Mouse (Mus musculus): ENCODE measurements around the gene Ap3b1. TPM values are rescaled to one million over a fixed set of nuclear protein-coding genes. Genes with fewer than 3 reads are reported as not detected.
"Not testable (repeated sequence)": the region's sequence is repeated elsewhere in the genome, so short reads cannot be mapped to it uniquely, and the experiment has no call there.

Gene Ap3b1
- polyA plus RNA-seq (2014; fragmentation: Nextera tagmentation; extraction: Ambion mirVana) = 19.6 and 28.4 TPM in 2 replicates

DNA sequence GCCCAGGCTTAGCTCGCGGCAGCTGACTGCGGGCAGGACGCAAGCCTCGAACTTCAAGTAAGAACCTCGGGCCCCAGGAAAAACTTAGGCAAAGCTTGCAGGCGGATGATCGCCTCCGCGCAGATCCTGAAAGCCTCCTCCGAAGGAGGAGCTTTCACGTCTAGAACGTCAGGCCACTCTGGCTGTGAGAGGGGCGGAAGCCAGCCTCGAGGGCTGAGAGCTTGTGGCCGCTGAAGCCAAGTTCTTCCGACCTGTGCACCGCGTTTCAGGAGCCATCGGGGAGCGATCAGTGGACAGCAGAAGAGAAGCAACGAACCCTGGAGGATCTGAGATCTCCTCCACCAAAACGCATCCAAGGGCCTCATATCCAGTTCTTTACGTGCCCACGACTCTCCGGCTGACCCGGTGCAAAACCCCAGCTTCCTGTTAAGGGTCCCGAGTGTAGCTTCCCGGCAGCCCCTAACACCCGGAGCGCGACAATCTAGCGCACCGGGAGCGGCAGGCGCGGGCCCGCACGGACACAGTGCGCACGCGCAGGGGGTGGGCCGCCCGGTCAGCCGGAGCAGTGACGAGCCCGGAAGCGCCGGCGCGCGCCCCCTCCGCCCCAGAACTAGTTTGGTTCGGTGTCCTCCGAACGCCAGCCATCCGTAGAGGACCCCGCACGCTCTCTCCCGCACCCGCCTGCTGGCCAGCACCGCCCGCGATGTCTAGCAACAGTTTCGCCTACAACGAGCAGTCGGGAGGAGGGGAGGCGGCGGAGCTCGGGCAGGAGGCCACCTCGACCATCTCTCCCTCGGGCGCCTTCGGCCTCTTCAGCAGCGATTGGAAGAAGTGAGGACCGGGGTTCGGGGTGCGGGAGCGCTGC is at the start of gene Ap3b1:
TSS of gene Ap3b1 (plus strand) at position 560 of the 865 bp plus-strand sequence.
- WGBS = under 1% methylated on average over 79 of the region's 79 CpGs
- peak within 1 kb of the TSS; percentile 84 for H3K4me2 ChIP-seq (ENCODE audit: low read length)
- H3K4me1 ChIP-seq (ENCODE audit: control insufficient read depth, insufficient read depth, low read length) = peaks cover 17% of the 10 kb centered on the region
- no peaks in the 10 kb centered on the region for H3K27me3 ChIP-seq (ENCODE audit: control insufficient read depth, insufficient read depth, low read length)
- no peaks in the 10 kb centered on the region for H3K9me3 ChIP-seq (ENCODE audit: control insufficient read depth, low read length)
- peak; percentile 95 for ATAC-seq (ENCODE audit: low FRiP score, low TSS enrichment)
- peak within 1 kb of the TSS; percentile 87 for H3K4me3 ChIP-seq (replicated peaks; ENCODE audit: low read depth, low read length)
- peak; percentile 96 for DNase-seq
- H3K9ac ChIP-seq (replicated peaks; ENCODE audit: low read length) = peak within 1 kb of the TSS; percentile 72
- peak within 1 kb of the TSS; percentile 84 for H3K27ac ChIP-seq (replicated peaks; ENCODE audit: low read depth, low read length)
- H3K36me3 ChIP-seq (ENCODE audit: control insufficient read depth, insufficient read depth, low read length) = no peaks in the 10 kb centered on the region

DNA sequence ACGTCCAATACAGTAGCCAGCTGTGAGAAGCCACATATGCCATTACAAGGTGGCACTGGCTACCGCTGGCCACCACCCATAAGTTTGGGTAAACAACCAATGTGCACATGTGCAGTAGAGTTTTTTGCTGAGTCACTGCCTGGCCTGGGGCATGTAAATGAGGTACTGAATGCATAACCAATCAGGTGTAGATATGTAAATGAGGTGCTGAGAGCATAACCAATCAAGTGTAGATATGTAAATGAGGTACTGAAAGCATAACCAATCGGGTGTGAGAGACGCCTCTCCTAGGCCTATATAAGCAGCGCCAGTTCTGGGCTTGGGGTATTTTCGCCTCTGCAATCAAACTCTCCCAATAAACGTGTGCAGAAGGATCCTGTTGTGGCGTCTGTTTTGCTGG is 45.9 kb upstream of the Ap3b1 start:
- not testable (repeated sequence) for H3K4me1 ChIP-seq (ENCODE audit: control insufficient read depth, insufficient read depth, low read length); ATAC-seq (ENCODE audit: low FRiP score, low TSS enrichment); H3K27me3 ChIP-seq (ENCODE audit: control insufficient read depth, insufficient read depth, low read length); H3K36me3 ChIP-seq (ENCODE audit: control insufficient read depth, insufficient read depth, low read length); H3K9me3 ChIP-seq (ENCODE audit: control insufficient read depth, low read length); H3K4me3 ChIP-seq (replicated peaks; ENCODE audit: low read depth, low read length); H3K4me2 ChIP-seq (ENCODE audit: low read length); H3K27ac ChIP-seq (replicated peaks; ENCODE audit: low read depth, low read length); DNase-seq; H3K9ac ChIP-seq (replicated peaks; ENCODE audit: low read length)
- WGBS = 95% methylated on average over 8 of the region's 8 CpGs

DNA sequence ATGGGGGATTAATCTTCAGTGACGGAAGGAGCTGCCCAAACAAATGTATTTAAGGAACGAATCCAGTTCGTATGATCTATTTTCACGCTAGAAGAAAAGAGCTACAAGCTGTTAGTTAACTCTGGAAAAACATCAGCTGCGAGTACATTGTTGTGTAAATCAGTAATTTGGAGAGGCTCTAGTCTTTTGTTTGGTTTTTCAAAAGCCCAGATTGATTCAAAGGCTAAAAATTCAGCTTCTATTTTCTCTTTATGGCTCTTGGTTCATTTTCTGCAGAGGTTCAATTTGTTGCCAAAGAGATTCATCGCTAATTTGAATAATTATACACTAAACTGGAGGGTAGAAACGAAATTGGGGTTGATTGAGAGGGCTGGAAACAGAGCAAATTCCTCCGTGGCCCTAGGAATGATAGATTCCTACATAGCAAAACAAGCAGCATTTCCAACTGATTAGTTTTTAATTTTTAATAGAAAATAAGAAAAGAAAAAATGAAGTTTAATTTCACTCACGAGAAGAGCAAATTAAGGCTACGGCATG is 41.7 kb upstream of the Ap3b1 start:
- Histone ChIP-seq H3K4me3 (replicated peaks; ENCODE audit: low read depth, low read length) (no peak overlapping the region), H3K9ac (replicated peaks; ENCODE audit: low read length) (no peak overlapping the region), H3K4me2 (ENCODE audit: low read length) (no peak overlapping the region), H3K9me3 (ENCODE audit: control insufficient read depth, low read length) (no peaks in the 10 kb centered on the region), H3K27ac (replicated peaks; ENCODE audit: low read depth, low read length) (no peak overlapping the region), H3K36me3 (ENCODE audit: control insufficient read depth, insufficient read depth, low read length) (no peaks in the 10 kb centered on the region), H3K4me1 (ENCODE audit: control insufficient read depth, insufficient read depth, low read length) (0 out of 2 replicates have a peak, but pooled peaks cover 10% of the 10 kb centered on the region), H3K27me3 (ENCODE audit: control insufficient read depth, insufficient read depth, low read length) (no peaks in the 10 kb centered on the region)
- peak; percentile 25 for DNase-seq
- WGBS = 28% methylated on average over 10 of the region's 10 CpGs
- ATAC-seq (ENCODE audit: low FRiP score, low TSS enrichment) = no peak

DNA sequence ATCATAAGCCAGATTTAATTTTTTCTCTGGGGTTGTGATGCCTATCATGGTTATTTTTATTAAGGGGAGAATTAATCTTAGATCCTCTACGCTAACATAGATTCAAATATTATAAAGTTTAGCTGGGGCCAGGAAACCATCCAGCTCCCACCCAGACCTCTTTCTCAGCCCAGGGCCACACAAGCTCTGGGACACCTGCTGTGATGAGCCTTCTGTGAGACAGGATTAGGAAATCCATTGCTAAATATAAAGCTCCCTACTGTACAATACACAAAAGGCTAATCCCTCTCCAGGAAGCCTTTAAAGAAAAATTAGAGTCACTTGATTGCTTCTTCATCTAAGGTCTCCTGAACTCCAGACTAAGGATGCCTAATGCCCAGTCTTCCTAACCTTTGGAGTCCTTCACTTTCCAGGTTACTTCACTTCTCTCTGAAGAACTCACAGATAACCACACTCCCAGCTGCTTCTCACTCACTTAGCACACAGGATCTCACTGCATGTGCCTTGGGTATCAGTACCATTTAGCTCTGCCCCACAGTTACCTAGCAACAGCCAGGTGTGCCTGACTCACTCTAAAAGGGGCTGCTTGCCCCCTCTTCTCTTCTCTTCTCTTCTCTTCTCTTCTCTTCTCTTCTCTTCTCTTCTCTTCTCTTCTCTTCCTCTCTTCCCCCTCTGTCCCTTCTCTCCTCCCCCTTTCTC is 37.5 kb upstream of the Ap3b1 start:
- Histone ChIP-seq H3K27ac (replicated peaks; ENCODE audit: low read depth, low read length) (no peak overlapping the region), H3K36me3 (ENCODE audit: control insufficient read depth, insufficient read depth, low read length) (no peaks in the 10 kb centered on the region), H3K9ac (replicated peaks; ENCODE audit: low read length) (no peak overlapping the region), H3K9me3 (ENCODE audit: control insufficient read depth, low read length) (peaks cover 13% of the 10 kb centered on the region; the same call in 1 of the 2 replicates), H3K27me3 (ENCODE audit: control insufficient read depth, insufficient read depth, low read length) (no peaks in the 10 kb centered on the region), H3K4me2 (ENCODE audit: low read length) (no peak overlapping the region), H3K4me3 (replicated peaks; ENCODE audit: low read depth, low read length) (no peak overlapping the region), H3K4me1 (ENCODE audit: control insufficient read depth, insufficient read depth, low read length) (0 out of 2 replicates have a peak, but pooled peaks cover 10% of the 10 kb centered on the region)
- DNase-seq = peak; percentile 43
- no peak for ATAC-seq (ENCODE audit: low FRiP score, low TSS enrichment)
- WGBS = 68% methylated on average over 1 of the region's 1 CpGs

DNA sequence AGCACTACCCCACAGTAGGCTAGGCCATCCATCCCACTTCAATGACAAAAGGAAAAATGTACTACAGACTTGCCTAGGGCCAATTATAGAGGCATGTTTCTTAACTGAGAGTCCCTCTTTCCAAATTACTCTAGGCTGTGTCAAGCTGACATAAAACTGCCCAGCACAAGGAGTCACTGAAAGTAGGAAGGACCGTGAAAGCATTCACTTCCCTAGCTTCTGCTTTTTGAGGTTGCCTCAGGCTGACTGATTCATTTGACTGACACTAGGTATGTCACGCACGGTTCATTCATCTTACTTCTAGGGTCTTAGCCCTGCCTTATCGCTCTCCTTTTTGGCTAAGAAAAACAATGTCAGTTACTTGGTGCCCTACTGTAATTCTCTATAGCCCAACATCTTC is 36.3 kb upstream of the Ap3b1 start:
- Histone ChIP-seq H3K4me3 (replicated peaks; ENCODE audit: low read depth, low read length) (no peak overlapping the region), H3K36me3 (ENCODE audit: control insufficient read depth, insufficient read depth, low read length) (no peaks in the 10 kb centered on the region), H3K9me3 (ENCODE audit: control insufficient read depth, low read length) (peaks cover 13% of the 10 kb centered on the region; the same call in 1 of the 2 replicates), H3K4me1 (ENCODE audit: control insufficient read depth, insufficient read depth, low read length) (0 out of 2 replicates have a peak, but pooled peaks cover under 1% of the 10 kb centered on the region), H3K27me3 (ENCODE audit: control insufficient read depth, insufficient read depth, low read length) (no peaks in the 10 kb centered on the region), H3K9ac (replicated peaks; ENCODE audit: low read length) (no peak overlapping the region), H3K4me2 (ENCODE audit: low read length) (no peak overlapping the region), H3K27ac (replicated peaks; ENCODE audit: low read depth, low read length) (no peak overlapping the region)
- DNase-seq = no peak
- 94% methylated on average over 4 of the region's 4 CpGs for WGBS
- ATAC-seq (ENCODE audit: low FRiP score, low TSS enrichment) = no peak

DNA sequence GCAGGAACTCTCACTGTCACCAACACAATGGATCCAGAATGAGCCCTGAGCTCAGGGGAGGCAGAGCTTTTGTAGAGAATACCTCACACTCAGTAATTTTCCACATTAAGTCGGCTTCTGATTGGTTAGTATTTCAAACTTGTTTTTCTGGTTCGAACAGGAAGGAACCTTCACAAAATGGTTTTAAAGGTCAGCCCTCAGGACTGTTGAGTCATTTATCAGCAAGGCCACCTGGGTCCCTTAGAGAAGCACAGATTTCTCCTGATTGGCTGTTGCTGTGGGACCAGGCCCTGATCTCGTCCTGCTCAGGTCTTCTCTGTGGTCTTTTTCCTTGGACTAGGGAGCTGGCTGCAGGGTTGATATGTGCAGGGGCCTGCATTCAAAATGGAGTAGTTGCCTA is 30.7 kb upstream of the Ap3b1 start:
- no peak for ATAC-seq (ENCODE audit: low FRiP score, low TSS enrichment)
- no peak overlapping the region for H3K4me2 ChIP-seq (ENCODE audit: low read length)
- WGBS = 74% methylated on average over 3 of the region's 3 CpGs
- no peaks in the 10 kb centered on the region for H3K27me3 ChIP-seq (ENCODE audit: control insufficient read depth, insufficient read depth, low read length)
- no peak overlapping the region for H3K4me3 ChIP-seq (replicated peaks; ENCODE audit: low read depth, low read length)
- no peak overlapping the region for H3K9ac ChIP-seq (replicated peaks; ENCODE audit: low read length)
- peaks cover 11% of the 10 kb centered on the region; the same call in 1 of the 2 replicates for H3K9me3 ChIP-seq (ENCODE audit: control insufficient read depth, low read length)
- no peak overlapping the region for H3K27ac ChIP-seq (replicated peaks; ENCODE audit: low read depth, low read length)
- H3K4me1 ChIP-seq (ENCODE audit: control insufficient read depth, insufficient read depth, low read length) = no peaks in the 10 kb centered on the region
- DNase-seq = no peak
- H3K36me3 ChIP-seq (ENCODE audit: control insufficient read depth, insufficient read depth, low read length) = no peaks in the 10 kb centered on the region

DNA sequence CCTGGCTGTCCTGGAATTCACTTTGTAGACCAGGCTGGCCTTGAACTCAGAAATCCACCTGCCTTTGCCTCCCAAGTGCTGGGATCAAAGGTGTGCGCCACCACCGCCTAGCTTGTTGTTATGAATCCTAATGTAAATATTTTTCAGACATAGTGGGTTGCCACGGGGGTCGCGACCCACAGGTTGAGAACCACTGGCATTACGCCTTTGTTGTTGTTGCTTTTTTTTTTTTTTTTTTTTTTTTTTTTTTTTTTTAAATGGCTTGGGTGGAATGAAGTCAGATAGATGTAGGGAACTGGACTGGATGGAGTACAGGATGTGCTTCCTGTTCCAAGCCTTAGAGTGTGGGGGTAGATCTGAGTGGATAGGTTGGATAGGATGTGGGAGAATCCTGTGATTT is 29.8 kb upstream of the Ap3b1 start:
- not testable (repeated sequence) for H3K27me3 ChIP-seq (ENCODE audit: control insufficient read depth, insufficient read depth, low read length); H3K4me2 ChIP-seq (ENCODE audit: low read length); H3K9me3 ChIP-seq (ENCODE audit: control insufficient read depth, low read length); H3K4me1 ChIP-seq (ENCODE audit: control insufficient read depth, insufficient read depth, low read length); ATAC-seq (ENCODE audit: low FRiP score, low TSS enrichment); H3K4me3 ChIP-seq (replicated peaks; ENCODE audit: low read depth, low read length); H3K36me3 ChIP-seq (ENCODE audit: control insufficient read depth, insufficient read depth, low read length); DNase-seq; H3K27ac ChIP-seq (replicated peaks; ENCODE audit: low read depth, low read length); H3K9ac ChIP-seq (replicated peaks; ENCODE audit: low read length)
- 96% methylated on average over 6 of the region's 6 CpGs for WGBS

DNA sequence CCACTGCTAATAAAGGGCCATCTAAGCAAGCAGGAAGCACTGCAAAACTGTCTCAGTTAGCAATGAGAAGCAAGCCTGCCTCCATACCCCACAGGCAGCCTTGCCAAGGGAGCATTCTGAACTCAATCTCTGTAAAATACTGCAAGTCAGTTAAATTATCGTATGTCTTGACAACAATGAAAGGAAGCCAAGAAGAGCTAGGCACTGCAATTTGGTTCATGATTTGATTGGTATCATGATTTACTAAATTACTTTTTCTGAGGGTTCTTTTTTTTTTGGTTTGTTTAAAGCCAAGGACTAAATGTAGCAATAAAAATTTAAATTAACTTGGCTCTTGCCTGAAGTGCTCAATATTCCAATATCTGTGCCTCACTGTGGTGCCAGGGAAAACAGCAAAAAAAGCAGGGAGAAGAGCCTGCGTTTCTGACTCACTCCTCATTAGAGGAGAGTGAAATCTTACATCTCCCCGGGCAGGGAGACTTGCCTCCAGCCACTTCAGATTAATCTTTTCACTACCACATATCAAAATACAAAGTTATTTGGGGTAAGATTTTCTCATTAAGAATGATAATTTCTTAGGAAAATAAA is 28.3 kb upstream of the Ap3b1 start:
- Histone ChIP-seq H3K27ac (replicated peaks; ENCODE audit: low read depth, low read length) (peak overlapping the region; percentile 43; the same call in 1 of the 2 replicates), H3K4me3 (replicated peaks; ENCODE audit: low read depth, low read length) (no peak overlapping the region), H3K4me2 (ENCODE audit: low read length) (no peak overlapping the region), H3K27me3 (ENCODE audit: control insufficient read depth, insufficient read depth, low read length) (no peaks in the 10 kb centered on the region), H3K9me3 (ENCODE audit: control insufficient read depth, low read length) (no peaks in the 10 kb centered on the region), H3K36me3 (ENCODE audit: control insufficient read depth, insufficient read depth, low read length) (no peaks in the 10 kb centered on the region), H3K9ac (replicated peaks; ENCODE audit: low read length) (no peak overlapping the region), H3K4me1 (ENCODE audit: control insufficient read depth, insufficient read depth, low read length) (no peaks in the 10 kb centered on the region)
- 63% methylated on average over 3 of the region's 3 CpGs for WGBS
- DNase-seq (peak; percentile 30), ATAC-seq (ENCODE audit: low FRiP score, low TSS enrichment) (no peak)
